Mouse (Mus musculus) hindlimb bud, embryonic 11.5 days (tissue): ENCODE results near the gene Eif4g3.

Experiments
- DNase-seq: peaks from one replicate; pipeline ENCODE4 v3.0.0-alpha.2; 2012; ENCODE audit warnings: low read depth, low spot score; ENCODE audit errors: extremely low spot score

The Eif4g3 gene

GRCm38 (mm10) chr4:138153980-138154379, 161.2 kb downstream of the Eif4g3 start:
- DNase-seq, result peak; percentile 8

- DNase-seq, result no peak
Measured at GRCm38 (mm10) chr4:138160918-138161317, 168.1 kb downstream of the Eif4g3 start.

- no peak for DNase-seq
Measured at GRCm38 (mm10) chr4:138161550-138161949, 168.7 kb downstream of the Eif4g3 start.

GRCm38 (mm10) chr4:138163836-138164235, 171.0 kb downstream of the Eif4g3 start:
- no peak for DNase-seq

- no peak for DNase-seq
Measured at GRCm38 (mm10) chr4:138164860-138165259, 172.0 kb downstream of the Eif4g3 start.

- no peak for DNase-seq
Measured at GRCm38 (mm10) chr4:138166519-138166918, 173.7 kb downstream of the Eif4g3 start.

- no peak for DNase-seq
Measured at GRCm38 (mm10) chr4:138168162-138168561, 175.3 kb downstream of the Eif4g3 start.

- DNase-seq, result no peak
Measured at GRCm38 (mm10) chr4:138169420-138169819, 176.6 kb downstream of the Eif4g3 start.

GRCm38 (mm10) chr4:138172686-138173085, 179.9 kb downstream of the Eif4g3 start:
- no peak for DNase-seq

- no peak for DNase-seq
Measured at GRCm38 (mm10) chr4:138179391-138179790, 186.6 kb downstream of the Eif4g3 start.

GRCm38 (mm10) chr4:138180719-138181118, 187.9 kb downstream of the Eif4g3 start:
- DNase-seq, result no peak

GRCm38 (mm10) chr4:138184056-138184455, 191.2 kb downstream of the Eif4g3 start:
- DNase-seq, result no peak

- DNase-seq, result no peak
Measured at GRCm38 (mm10) chr4:138184573-138184981, 191.8 kb downstream of the Eif4g3 start.

- no peak for DNase-seq
Measured at GRCm38 (mm10) chr4:138185961-138186360, 193.1 kb downstream of the Eif4g3 start.

GRCm38 (mm10) chr4:138187995-138188394, 195.2 kb downstream of the Eif4g3 start:
- DNase-seq, result no peak

- DNase-seq, result no peak
Measured at GRCm38 (mm10) chr4:138192561-138192960, 199.7 kb downstream of the Eif4g3 start.

- DNase-seq, result no peak
Measured at GRCm38 (mm10) chr4:138200769-138201168, 207.9 kb downstream of the Eif4g3 start.

GRCm38 (mm10) chr4:138201696-138202095, 208.9 kb downstream of the Eif4g3 start:
- DNase-seq, result no peak

- no peak for DNase-seq
Measured at GRCm38 (mm10) chr4:138210116-138210515, 217.3 kb downstream of the Eif4g3 start.

GRCm38 (mm10) chr4:138213861-138214260, 221.0 kb downstream of the Eif4g3 start:
- no peak for DNase-seq

- peak; percentile 20 for DNase-seq
Measured at GRCm38 (mm10) chr4:138215671-138216199, 222.9 kb downstream of the Eif4g3 start.

GRCm38 (mm10) chr4:138216200-138216890, 223.5 kb downstream of the Eif4g3 start, which contains the start of gene Hp1bp3:
Hp1bp3 (plus strand) TSS chr4:138216296.
- DNase-seq, result peak; percentile 10
